Mouse (Mus musculus) right cerebral cortex, postnatal 36 days (tissue): Measurements from ENCODE around the gene Hist2h3c1.
"Not testable (repeated sequence)": the region's sequence is repeated elsewhere in the genome, so short reads cannot be mapped to it uniquely, and the experiment has no call there.

ENCODE experiments used
- DNase-seq, 2 experiments: peaks; one replicate each; pipeline ENCODE4 v3.0.0; 2022; ENCODE audit warnings: low spot score in 2 of 2, mixed read lengths in 1 of 2

Gene Hist2h3c1

DNA sequence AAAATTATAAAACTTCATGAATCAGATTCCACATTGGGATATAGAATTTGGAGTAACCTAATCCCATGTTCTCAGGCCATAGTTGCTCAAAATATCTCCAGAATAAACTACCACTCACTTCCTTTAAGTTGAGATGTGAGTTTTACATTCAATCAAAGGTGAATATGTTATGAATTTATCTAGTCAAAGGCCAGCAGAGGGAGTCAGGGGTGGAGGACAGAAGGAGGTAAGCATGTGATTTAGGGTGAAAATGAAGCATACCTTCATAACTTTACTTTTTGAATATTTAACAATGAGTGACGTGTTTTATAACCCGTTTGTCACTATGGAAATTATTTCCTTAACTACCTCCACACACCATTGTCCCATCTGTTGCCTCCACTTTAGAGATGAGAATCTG, 11.6 kb upstream of the Hist2h3c1 start:
- no peak for DNase-seq

GRCm38 (mm10) chr3:96235836-96236235, 10.6 kb upstream of the Hist2h3c1 start:
- no peak for DNase-seq

- DNase-seq: no peak
These were observed 9.6 kb upstream of the Hist2h3c1 start for GRCm38 (mm10) chr3:96236834-96237334.

GRCm38 (mm10) chr3:96237335-96237903, 9.1 kb upstream of the Hist2h3c1 start:
- DNase-seq: no peak

GRCm38 (mm10) chr3:96237904-96238511, 8.5 kb upstream of the Hist2h3c1 start:
- no peak for DNase-seq

DNA sequence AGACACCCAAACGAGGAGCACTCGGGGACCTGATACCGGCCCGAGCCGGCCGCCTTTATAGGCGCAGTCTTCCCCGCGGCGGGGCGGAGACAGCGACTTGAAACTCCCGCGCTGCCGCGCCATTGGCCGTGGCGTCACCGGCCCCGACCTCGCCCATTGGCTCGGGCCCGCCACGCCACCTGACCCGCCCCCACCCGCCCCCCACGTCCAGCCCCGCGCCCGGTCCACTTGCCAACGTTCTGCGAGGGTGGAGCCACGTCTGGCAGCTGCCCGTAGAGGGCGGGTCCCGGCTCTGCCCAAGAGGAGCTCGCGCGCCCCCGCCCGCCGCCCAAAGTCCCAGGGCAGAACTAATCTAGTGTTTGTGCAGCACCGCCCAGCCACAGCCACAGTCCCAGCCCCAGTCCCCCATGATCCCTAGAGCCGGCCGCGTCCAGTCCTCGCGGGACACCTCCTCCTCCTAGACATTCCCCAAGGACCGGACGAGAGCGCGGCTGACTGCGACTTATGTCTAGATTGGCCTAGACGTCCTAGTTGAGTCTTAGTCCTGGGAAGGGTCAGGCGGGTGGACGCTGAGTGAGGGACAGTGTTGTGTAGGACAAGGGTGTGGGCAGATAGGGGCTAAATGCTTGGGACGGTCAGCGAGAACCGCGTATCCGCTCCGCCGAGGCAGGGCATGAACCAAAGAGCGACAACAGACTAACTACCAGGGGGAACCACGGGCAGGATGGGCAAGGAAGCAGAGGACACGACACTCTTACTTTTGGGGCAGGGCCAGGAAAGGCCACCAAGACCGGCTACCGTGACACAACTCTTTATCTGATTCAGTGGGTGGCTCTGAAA, 7.3 kb upstream of the Hist2h3c1 start, which contains the start of gene Hist2h3c2:
Gene Hist2h3c2, minus strand, starts transcription at position 174 of the 840 bp plus-strand sequence.
- DNase-seq: not testable (repeated sequence)

DNA sequence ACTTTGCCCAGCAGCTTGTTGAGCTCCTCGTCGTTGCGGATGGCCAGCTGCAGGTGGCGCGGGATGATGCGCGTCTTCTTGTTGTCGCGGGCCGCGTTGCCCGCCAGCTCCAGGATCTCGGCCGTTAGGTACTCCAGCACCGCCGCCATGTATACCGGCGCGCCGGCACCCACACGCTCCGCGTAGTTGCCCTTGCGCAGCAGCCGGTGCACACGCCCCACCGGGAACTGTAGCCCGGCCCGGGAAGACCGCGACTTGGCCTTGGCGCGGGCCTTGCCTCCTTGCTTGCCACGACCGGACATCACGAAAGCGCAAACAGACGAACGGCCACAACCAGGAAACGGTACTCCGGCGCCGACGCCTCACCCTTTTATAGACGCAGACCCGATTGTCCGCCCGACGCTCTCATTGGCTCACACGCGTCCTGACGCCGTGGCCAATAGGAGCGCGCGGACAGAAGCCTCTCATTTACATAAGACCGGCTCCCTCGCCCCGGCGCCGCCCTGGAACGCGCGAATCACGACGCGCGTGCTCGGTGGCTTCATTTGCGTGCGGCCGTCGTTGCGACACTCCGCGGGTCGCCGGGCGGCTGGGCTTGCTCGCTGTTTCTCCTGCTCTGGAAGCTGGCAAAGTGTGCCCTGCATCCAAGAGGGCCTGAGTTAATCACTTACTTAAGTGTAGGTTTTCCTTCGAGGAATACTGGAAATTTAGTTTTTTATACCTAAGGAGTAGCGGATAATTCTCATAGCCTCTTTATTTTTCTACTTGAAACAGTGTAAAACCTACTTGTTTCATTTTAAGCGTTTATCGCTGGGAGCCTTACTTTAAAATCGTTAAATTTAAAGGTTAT, 6.3 kb upstream of the Hist2h3c1 start, which contains the start of gene Hist2h2aa2:
Gene Hist2h2aa2, minus strand, starts transcription at position 328 of the 850 bp plus-strand sequence.
- DNase-seq: peak; percentile 92 to 94

- DNase-seq: no peak
These were observed 5.7 kb upstream of the Hist2h3c1 start for GRCm38 (mm10) chr3:96240799-96241197.

- no peak for DNase-seq
These were observed 2.4 kb upstream of the Hist2h3c1 start for GRCm38 (mm10) chr3:96243921-96244572.

GRCm38 (mm10) chr3:96245003-96245886, 1.2 kb upstream of the Hist2h3c1 start, which contains the start of gene Hist2h2aa1:
Gene Hist2h2aa1, plus strand, starts transcription at chr3:96245497.
- peak; percentile 84 to 85 for DNase-seq

- DNase-seq: not testable (repeated sequence)
These were observed 467 bp upstream of the Hist2h3c1 start for GRCm38 (mm10) chr3:96246018-96246417.

DNA sequence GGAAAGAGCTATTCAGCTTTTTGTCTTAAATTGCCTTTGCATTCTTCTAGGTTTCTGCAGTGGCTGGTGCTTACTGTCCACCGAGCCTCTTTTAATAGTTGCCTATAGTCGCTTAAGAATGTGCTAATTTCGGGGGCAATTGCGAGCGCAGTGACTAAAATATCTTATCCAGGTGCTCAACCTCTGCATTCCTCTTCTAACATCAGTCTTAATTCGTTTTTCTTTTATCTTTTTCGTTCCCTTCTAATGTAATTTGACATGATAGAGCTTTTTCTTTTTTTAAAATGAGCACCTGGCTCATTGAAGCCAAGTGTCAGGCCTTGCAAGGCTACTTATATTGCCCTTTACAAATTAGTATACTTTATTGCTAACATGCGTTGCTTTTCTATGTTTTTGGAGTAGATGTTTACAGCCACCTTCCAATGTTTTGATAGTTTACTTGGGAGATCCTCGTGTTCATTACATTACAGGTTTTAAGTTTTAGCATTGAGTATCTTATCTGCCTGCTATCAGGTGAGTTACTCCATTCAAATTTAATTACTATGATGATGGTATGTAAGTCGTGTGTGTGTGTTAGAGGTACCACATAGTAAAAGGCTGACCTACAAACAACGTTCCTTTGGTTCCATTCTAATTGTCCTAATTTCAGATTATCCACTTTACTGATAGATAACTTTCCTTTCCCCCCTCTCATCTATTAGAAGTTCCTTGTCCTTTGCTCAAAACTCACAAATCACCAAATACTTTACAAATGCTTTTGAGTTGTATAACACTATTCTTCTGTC, 1.1 kb downstream of the Hist2h3c1 start:
- DNase-seq: no peak

DNA sequence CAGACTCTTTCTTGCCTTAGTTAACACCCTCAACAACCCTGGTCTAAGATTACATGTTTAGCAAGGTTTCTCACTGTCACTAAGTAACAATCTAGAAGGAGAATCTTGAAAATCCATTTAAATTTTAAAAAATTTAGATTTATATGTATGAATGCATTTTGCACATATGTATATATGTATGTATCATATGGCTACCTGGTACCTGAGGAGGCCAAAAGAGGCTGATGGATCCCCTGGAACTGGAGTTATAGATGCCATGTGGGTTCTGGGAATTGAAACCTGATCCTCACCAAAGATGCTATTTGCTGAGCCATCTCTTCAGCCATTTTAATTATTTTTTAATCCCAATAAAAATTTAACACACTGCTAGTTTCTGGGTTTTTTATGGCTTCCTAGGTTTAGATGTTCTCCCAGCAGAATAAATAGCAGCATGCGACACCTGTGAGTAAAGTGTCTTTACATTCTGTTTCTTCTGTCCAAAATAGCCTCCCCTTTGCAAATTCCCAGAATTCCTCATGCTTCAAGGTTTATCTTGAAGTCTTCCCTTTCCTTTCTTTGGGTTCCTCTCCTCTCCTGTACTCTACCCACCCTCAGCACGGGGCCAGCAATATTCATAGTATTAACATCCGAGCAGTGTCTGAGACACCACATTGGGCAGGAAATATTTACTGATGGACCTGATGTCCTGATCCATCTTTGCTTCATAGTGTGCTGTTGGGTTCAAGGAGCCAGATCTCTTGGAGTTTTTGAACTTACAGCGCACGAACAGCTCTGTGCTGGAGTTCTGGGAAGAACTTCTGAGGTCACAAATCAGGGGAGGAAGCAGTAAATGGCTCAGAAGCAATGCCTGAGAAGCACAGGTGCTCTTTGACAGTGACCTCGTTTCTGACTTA, 1.9 kb downstream of the Hist2h3c1 start:
- no peak for DNase-seq

DNA sequence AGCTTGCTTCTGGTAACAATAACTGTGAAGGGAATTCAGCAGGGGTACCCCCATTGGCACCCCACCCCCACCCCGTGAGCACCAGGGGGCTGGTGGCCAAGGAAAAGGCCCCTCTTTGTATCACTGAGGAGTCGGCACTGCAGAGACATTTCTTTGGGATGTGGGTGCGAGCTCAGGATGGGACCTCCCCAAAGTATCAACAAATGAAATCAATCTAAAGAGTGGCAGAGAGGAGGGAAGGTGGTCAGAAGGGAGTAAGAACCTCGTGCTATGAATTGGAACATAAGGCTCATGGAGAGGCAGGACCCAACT, 2.5 kb downstream of the Hist2h3c1 start:
- no peak for DNase-seq

- no peak for DNase-seq
These were observed 4.4 kb downstream of the Hist2h3c1 start for GRCm38 (mm10) chr3:96250890-96251289.

GRCm38 (mm10) chr3:96251787-96252186, 5.3 kb downstream of the Hist2h3c1 start:
- no peak for DNase-seq

- no peak for DNase-seq
These were observed 8.3 kb downstream of the Hist2h3c1 start for GRCm38 (mm10) chr3:96254683-96255355.
